Mouse (Mus musculus): ENCODE results near the gene Xpnpep2. TPM values are rescaled to one million over a fixed set of nuclear protein-coding genes. Genes with fewer than 3 reads are reported as not detected.

Xpnpep2 gene
- polyA plus RNA-seq, 1 experiment from 2014 or later = 4.3 TPM

DNA sequence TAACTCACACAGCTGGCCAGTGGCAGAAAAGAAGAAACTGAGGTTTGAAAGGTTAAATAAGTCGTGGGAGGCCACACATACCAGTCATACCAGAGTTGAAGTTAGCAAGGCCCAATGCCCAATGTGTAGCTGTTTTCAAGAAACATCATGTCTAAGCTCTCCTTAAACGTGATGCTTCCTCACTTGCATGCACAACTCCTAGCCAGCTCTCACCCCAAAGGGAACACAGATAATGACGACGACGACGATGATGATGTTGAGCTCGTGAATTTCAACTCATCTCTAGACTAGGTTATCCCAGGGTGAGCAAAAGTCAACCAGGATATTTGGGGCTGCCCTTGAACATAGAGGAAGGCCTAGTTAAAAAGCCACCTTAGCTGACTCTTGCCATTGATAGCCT is 43.6 kb downstream of the Xpnpep2 start:
- no peak overlapping the region for H3K27ac ChIP-seq
- no peak overlapping the region for H3K4me2 ChIP-seq (replicated peaks)
- H3K4me3 ChIP-seq = no peak overlapping the region
- H3K36me3 ChIP-seq = no peaks in the 10 kb centered on the region
- H3K9me3 ChIP-seq = no peaks in the 10 kb centered on the region
- 83% methylated on average over 7 of the region's 7 CpGs for WGBS
- no peak for ATAC-seq (ENCODE audit: low FRiP score, low read depth)
- no peaks in the 10 kb centered on the region for H3K4me1 ChIP-seq
- H3K27me3 ChIP-seq = no peaks in the 10 kb centered on the region
- no peak overlapping the region for H3K9ac ChIP-seq

DNA sequence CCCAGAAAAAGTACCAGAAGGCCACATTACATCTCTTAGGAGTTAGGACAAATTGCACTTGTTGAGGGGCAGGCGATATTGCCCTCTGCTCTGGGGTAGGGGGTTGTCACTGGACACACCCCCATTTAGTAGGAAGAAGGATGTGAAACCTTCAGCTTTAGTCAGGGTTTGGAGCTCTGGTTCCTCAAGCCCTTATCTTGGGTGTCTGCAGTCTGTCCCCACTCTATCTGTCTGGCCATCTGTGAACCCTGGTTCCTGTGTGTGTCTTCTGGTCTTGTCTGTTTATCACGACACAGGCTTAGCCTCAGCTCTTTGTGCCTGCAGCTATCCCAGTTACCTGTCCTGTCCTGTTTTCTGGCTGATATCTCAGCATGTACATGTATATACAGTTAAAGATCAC is 44.9 kb downstream of the Xpnpep2 start:
- no peaks in the 10 kb centered on the region for H3K36me3 ChIP-seq
- no peaks in the 10 kb centered on the region for H3K27me3 ChIP-seq
- H3K4me2 ChIP-seq (replicated peaks) = no peak overlapping the region
- no peak overlapping the region for H3K9ac ChIP-seq
- no peak overlapping the region for H3K27ac ChIP-seq
- no peaks in the 10 kb centered on the region for H3K9me3 ChIP-seq
- ATAC-seq (ENCODE audit: low FRiP score, low read depth) = no peak
- H3K4me1 ChIP-seq = no peaks in the 10 kb centered on the region
- WGBS = 87% methylated on average over 2 of the region's 2 CpGs
- no peak overlapping the region for H3K4me3 ChIP-seq

DNA sequence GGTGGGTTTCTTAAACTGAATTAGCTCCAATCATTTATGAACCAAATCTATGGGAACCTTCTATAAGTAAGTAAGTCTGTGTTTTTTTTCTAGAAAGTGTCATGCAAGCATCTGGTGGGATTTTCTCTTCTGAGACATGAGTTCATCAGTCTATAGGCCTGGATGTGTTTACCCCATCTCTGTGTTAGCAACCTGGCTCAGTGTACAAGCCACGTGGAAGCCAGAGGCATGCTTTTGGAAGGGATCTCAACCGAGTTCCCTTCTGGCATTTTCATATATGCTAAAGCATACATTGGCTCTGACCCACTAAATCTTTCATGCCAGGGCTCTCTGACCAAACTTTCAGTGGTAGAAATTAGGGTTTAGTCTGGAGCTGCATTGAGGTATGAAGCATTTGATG is 45.4 kb downstream of the Xpnpep2 start:
- ATAC-seq (ENCODE audit: low FRiP score, low read depth) = no peak
- no peak overlapping the region for H3K4me2 ChIP-seq (replicated peaks)
- H3K9ac ChIP-seq = no peak overlapping the region
- 68% methylated on average over 2 of the region's 2 CpGs for WGBS
- H3K4me1 ChIP-seq = no peaks in the 10 kb centered on the region
- no peaks in the 10 kb centered on the region for H3K36me3 ChIP-seq
- H3K27ac ChIP-seq = no peak overlapping the region
- H3K4me3 ChIP-seq = no peak overlapping the region
- no peaks in the 10 kb centered on the region for H3K9me3 ChIP-seq
- no peaks in the 10 kb centered on the region for H3K27me3 ChIP-seq

DNA sequence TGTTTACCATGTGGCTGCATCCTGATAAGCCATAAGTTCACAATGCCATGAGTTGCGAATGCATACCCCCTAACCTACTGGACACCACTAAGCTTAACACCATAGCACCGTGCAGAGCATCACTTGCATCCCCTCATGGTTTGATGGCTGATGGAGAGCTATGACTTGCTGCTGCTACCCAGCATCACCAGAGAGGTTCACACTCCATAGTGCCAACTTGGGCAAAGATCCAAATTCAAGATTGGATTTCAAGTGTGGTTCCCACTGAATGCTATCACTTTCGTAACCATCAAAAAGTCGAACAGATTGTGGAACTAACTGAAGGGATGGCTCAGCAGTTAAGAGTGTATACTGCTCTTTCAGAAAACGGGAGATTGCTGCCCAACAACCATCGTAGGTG is 47.0 kb downstream of the Xpnpep2 start:
- Histone ChIP-seq H3K27me3 (no peaks in the 10 kb centered on the region), H3K4me3 (no peak overlapping the region), H3K4me2 (replicated peaks) (no peak overlapping the region), H3K4me1 (no peaks in the 10 kb centered on the region), H3K9ac (no peak overlapping the region), H3K27ac (no peak overlapping the region), H3K9me3 (no peaks in the 10 kb centered on the region), H3K36me3 (no peaks in the 10 kb centered on the region)
- no peak for ATAC-seq (ENCODE audit: low FRiP score, low read depth)
- WGBS = 89% methylated on average over 6 of the region's 6 CpGs

DNA sequence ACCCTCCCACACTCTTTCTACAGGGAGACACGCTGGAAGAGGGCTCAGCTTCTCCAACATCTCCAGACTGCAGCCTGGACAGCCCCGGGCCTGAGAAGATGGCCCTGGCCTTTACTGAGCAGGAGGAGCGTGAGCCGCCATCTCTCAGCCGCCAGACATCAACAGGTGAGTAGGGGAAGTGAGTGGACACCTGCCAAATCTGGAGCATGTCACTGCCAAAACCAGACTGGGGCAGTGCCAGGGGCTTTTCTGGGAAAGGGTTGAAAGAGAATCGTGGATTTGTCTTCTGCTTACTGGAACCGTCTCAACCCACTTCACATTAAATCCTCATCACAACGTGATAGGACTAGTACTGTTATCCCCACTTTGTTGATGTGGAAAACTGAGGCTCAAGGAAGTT is 48.9 kb downstream of the Xpnpep2 start:
- H3K27me3 ChIP-seq = no peaks in the 10 kb centered on the region
- H3K36me3 ChIP-seq = no peaks in the 10 kb centered on the region
- H3K9ac ChIP-seq = no peak overlapping the region
- no peak for ATAC-seq (ENCODE audit: low FRiP score, low read depth)
- H3K4me2 ChIP-seq (replicated peaks) = no peak overlapping the region
- H3K9me3 ChIP-seq = no peaks in the 10 kb centered on the region
- no peak overlapping the region for H3K27ac ChIP-seq
- H3K4me1 ChIP-seq = no peaks in the 10 kb centered on the region
- no peak overlapping the region for H3K4me3 ChIP-seq
- WGBS = 83% methylated on average over 8 of the region's 8 CpGs

DNA sequence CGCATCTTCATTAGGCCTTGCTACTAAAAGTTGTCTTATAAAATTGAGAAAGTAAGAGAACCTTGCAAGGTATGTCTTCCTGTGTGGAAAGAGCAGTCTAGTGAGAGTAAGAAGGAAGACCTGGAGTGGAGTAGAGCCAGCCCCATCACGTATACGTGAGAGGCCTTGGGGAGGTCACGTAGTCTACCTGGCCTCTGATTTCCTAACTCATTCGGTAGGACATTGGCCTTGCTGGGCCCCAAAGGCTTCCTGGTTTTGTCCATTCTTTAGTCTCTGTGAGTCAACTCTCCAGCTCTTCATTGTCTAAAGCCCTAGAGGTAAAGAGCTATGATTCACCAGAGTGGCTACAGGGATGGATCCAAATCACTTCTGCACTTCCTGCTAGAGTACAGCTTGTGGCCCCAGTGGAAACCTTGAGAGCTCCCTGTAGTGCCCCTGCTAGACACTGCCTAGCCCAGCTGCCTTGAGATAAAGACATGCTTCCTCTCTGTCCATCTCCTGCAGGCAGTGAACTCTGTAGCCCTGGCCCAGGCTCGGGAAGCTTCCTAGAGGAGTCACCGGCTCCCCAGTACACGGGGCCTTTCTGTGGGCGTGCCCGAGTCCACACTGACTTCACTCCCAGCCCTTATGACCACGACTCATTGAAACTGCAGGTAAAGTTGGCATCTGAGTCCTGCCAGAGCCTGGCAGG is 49.8 kb downstream of the Xpnpep2 start:
- no peak overlapping the region for H3K4me2 ChIP-seq (replicated peaks)
- no peak overlapping the region for H3K4me3 ChIP-seq
- H3K36me3 ChIP-seq = no peaks in the 10 kb centered on the region
- ATAC-seq (ENCODE audit: low FRiP score, low read depth) = no peak
- no peak overlapping the region for H3K27ac ChIP-seq
- 83% methylated on average over 11 of the region's 11 CpGs for WGBS
- no peaks in the 10 kb centered on the region for H3K27me3 ChIP-seq
- H3K9ac ChIP-seq = no peak overlapping the region
- no peaks in the 10 kb centered on the region for H3K4me1 ChIP-seq
- no peaks in the 10 kb centered on the region for H3K9me3 ChIP-seq

DNA sequence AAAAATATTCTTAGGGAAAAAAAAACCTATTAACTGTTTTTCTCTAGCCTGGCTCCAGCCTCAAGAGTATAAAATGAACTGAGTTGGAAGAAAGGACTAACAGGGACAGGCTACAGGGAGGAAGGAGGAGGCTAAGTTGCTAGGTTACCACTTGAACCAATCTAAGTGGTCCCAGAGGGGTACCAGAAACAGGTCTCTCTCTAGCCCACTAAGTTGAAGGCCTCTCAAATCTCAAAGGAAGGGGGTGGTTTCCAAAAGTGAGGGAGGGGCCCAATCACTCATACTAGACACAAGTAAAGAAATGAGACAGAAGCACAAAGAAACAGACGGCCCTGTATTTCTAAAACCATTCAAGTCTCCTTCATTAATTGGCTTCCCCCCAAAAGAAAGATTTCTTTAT is 61.4 kb downstream of the Xpnpep2 start:
- H3K36me3 ChIP-seq = peaks cover under 1% of the 10 kb centered on the region; the same call in 1 of the 2 replicates
- WGBS = 60% methylated on average over 1 of the region's 1 CpGs
- H3K27ac ChIP-seq = no peak overlapping the region; the same call in 1 of the 2 replicates
- H3K4me3 ChIP-seq = no peak overlapping the region
- H3K27me3 ChIP-seq = no peaks in the 10 kb centered on the region
- ATAC-seq (ENCODE audit: low FRiP score, low read depth) = no peak
- H3K4me1 ChIP-seq = no peaks in the 10 kb centered on the region
- H3K4me2 ChIP-seq (replicated peaks) = no peak overlapping the region
- H3K9ac ChIP-seq = no peak overlapping the region
- no peaks in the 10 kb centered on the region for H3K9me3 ChIP-seq

DNA sequence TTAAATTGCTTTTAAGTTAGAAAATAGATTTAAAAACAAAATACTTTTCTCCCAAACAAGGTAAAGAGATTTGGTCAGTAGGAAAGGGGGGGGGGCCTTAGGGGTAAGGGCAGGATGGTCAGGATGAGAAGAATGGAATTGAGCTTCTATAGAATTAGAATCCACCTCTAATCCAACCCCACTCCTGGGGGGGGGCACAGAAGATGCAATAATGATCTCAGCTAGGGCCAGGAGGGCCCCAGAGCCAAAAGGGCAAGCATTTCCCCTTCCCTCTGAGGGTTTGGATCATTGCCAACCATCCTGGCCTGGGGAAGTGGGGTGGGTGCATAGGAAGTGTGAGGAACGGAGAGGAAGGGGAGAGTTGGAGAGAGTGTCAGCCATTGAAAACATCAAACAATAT is 61.8 kb downstream of the Xpnpep2 start:
- peaks cover 5% of the 10 kb centered on the region; the same call in 1 of the 2 replicates for H3K36me3 ChIP-seq
- no peaks in the 10 kb centered on the region for H3K27me3 ChIP-seq
- H3K9me3 ChIP-seq = no peaks in the 10 kb centered on the region
- no peak overlapping the region for H3K27ac ChIP-seq
- ATAC-seq (ENCODE audit: low FRiP score, low read depth) = no peak
- no peak overlapping the region for H3K9ac ChIP-seq
- H3K4me1 ChIP-seq = no peaks in the 10 kb centered on the region
- H3K4me3 ChIP-seq = no peak overlapping the region
- H3K4me2 ChIP-seq (replicated peaks) = no peak overlapping the region
- 43% methylated on average over 1 of the region's 1 CpGs for WGBS

DNA sequence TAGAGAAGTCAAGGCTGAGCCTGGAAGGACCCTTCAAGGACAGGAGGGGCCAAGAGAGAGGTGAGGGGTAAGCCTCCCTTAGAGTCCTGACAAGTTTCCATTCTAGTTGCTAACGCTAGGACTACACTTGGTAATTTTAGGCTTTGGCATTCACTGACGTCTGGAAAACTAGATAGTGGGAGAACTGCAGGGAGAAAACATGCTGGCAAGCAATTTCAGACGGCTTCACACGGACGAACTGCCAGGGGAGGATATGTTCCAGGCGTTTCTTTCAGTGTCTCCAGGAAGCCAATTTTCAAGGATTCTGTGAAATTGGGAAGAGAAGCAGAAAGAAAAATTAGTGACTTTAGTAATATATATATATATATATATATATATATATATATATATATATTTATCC is 73.3 kb downstream of the Xpnpep2 start:
- Histone ChIP-seq H3K27ac (no peak overlapping the region), H3K36me3 (peaks cover 10% of the 10 kb centered on the region), H3K27me3 (no peaks in the 10 kb centered on the region), H3K4me1 (no peaks in the 10 kb centered on the region), H3K9ac (no peak overlapping the region), H3K4me3 (no peak overlapping the region), H3K4me2 (replicated peaks) (no peak overlapping the region), H3K9me3 (no peaks in the 10 kb centered on the region)
- no peak for ATAC-seq (ENCODE audit: low FRiP score, low read depth)
- WGBS = 77% methylated on average over 6 of the region's 6 CpGs

DNA sequence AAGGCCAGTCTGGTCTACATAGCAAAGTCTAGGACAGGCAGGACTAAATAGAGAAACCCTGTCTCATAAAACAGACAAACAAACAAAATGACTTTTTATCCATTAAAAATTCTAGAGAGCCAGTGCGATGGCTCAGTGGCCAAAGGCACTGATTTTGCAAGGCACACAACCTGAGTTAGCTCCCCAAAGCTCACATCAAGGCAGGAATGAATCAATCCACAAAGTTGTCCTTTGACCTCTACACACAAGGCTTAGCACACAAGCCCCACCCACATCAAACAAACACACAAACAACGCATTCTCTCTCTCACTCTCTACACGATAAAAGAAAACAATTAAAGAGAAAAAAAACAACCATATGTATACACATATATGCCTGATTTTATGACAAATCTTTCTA is 76.2 kb downstream of the Xpnpep2 start:
- Histone ChIP-seq H3K27ac (no peak overlapping the region), H3K9ac (no peak overlapping the region), H3K36me3 (peaks cover 15% of the 10 kb centered on the region), H3K27me3 (no peaks in the 10 kb centered on the region), H3K4me3 (no peak overlapping the region), H3K4me2 (replicated peaks) (no peak overlapping the region), H3K4me1 (no peaks in the 10 kb centered on the region), H3K9me3 (no peaks in the 10 kb centered on the region)
- WGBS = 88% methylated on average over 3 of the region's 3 CpGs
- ATAC-seq (ENCODE audit: low FRiP score, low read depth) = no peak

Other genes with a start within 250 kb of the Xpnpep2 start
- 49.7 and 52.1 TPM in 2 replicates for gene Smarca1, start 215.8 kb upstream of the Xpnpep2 start, polyA plus RNA-seq (2015; fragmentation: Nextera tagmentation; extraction: Ambion mirVana)
- gene Ocrl, start 196.3 kb upstream of the Xpnpep2 start, polyA plus RNA-seq (2015; fragmentation: Nextera tagmentation; extraction: Ambion mirVana) = 26.1 and 26.6 TPM in 2 replicates
- 8.9 and 9.3 TPM in 2 replicates for gene Apln, start 73.9 kb upstream of the Xpnpep2 start, polyA plus RNA-seq (2015; fragmentation: Nextera tagmentation; extraction: Ambion mirVana)
- 1.4 and 1.8 TPM in 2 replicates for gene Sash3, start 37.7 kb downstream of the Xpnpep2 start, polyA plus RNA-seq (2015; fragmentation: Nextera tagmentation; extraction: Ambion mirVana)
- gene Zdhhc9, start 100.2 kb downstream of the Xpnpep2 start, polyA plus RNA-seq (2015; fragmentation: Nextera tagmentation; extraction: Ambion mirVana) = 5.6 and 6.8 TPM in 2 replicates
- 22.6 and 23.2 TPM in 2 replicates for gene Utp14a, start 148.1 kb downstream of the Xpnpep2 start, polyA plus RNA-seq (2015; fragmentation: Nextera tagmentation; extraction: Ambion mirVana)
- 6.8 and 6.9 TPM in 2 replicates for gene Bcorl1, start 232.6 kb downstream of the Xpnpep2 start, polyA plus RNA-seq (2015; fragmentation: Nextera tagmentation; extraction: Ambion mirVana)

Data from limb, embryonic 13.5 days (tissue).